Mouse (Mus musculus): ENCODE results near the gene Col16a1.

Col16a1 gene

GRCm38 (mm10) chr4:130045609-130046008 lies 2.0 kb upstream of the Col16a1 start:
- no peak for DNase-seq (ENCODE audit: low spot score)

DNA sequence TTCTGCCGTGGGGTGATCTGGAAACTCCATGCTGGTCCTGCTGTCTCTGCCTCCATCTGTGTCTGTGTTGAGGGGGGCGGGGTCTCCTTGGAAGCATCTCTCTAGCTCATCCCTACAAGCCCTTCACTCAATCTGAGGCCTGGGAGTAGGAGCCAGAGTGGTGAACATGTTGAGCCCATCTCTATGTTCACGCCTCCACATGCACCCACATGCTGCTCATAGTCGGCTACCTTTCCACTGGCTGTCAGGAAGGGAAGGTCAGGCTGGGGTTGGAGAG lies 501 bp downstream of the Col16a1 start:
- DNase-seq (ENCODE audit: low spot score) = no peak

DNA sequence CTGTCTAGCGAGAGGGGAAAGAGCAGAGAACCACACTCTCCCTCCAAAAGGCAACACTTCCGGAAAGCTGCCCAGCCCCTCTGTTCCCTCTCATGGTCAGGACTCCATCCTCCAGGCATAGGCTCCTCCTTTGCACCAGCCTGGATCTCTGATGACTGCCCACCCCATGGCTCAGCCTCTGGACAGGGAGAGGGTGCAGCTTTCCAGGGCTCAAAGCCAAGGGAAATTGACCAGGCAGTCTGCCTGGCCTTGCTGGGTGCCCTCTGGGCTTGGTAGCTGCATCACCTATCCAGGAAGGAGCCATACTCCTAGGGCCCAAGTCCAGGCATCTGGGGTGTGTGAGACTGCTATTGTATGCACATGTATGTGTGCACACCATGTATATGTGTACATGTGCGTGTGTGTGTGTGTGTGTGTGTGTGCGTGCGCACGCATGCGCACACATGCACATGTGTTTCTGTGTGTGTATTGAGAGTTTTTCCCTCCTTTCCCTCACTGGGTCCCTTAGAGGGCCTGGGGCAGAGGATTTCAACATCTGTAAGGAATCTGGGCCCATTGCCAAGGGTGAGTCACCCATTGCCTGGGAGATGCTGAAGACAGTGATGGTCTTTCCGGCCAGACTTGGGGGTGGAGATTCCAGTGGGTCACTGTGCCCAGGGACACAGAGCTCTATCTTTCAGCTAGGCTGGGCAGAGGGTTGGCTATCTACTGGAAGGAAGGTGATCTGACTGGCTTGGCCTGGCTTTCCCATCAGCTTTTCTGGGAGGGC lies 2.6 kb downstream of the Col16a1 start:
- peak; percentile 78 for DNase-seq (ENCODE audit: low spot score)

DNA sequence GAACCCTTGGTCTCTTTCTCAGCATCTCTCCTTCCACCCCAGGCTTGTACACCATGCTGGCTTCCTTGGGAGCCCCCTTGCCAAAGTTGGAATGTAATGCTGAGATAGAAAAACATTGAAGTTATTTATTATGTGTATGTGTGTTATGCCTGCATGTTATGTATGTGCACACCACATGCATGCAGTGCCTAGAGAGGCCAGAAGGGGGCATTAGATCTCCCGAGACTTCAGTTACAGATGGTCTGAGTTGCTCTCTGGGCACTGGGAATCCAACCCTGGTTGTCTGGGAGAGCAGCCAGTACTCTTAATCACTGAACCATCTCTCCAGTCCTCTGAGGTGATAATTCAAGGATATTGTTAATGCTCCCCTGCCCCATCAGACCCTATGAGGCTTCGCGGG lies 4.6 kb downstream of the Col16a1 start:
- no peak for DNase-seq (ENCODE audit: low spot score)

DNA sequence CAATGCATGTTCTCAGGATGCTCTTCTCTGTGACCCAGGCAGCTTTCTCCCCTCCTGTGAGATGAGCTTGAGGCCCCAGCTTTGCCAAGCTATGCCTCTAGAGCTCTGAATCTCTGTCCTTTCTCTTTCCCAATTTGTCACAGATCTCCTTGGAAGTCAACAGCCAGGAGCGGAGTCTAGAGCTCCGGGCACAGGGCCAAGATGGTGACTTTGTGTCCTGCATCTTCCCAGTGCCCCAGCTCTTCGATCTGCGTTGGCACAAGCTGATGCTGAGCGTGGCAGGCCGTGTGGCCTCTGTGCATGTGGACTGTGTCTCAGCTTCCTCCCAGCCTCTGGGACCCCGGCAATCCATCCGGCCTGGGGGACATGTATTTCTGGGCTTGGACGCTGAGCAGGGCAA lies 5.5 kb downstream of the Col16a1 start:
- DNase-seq (ENCODE audit: low spot score) = no peak

DNA sequence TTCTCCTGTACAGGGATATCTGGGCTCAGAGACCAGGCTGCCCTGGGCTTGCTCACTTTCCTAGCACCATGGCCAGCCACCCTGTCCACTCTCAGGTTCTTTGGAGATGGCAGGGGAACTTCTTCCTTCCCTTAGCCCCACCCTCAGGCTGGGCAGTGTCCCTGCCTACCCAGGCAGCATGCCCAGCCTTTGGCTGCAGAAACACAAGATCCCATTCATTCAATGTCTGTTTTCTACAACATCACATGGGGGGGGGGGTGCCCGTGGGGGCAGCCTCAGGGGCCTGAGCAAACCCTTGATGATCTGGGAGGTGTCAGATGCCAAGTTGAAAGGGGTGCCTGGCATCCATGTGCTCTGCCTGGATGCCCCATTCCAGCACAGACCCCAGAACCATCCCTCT lies 7.1 kb downstream of the Col16a1 start:
- DNase-seq (ENCODE audit: low spot score) = no peak

DNA sequence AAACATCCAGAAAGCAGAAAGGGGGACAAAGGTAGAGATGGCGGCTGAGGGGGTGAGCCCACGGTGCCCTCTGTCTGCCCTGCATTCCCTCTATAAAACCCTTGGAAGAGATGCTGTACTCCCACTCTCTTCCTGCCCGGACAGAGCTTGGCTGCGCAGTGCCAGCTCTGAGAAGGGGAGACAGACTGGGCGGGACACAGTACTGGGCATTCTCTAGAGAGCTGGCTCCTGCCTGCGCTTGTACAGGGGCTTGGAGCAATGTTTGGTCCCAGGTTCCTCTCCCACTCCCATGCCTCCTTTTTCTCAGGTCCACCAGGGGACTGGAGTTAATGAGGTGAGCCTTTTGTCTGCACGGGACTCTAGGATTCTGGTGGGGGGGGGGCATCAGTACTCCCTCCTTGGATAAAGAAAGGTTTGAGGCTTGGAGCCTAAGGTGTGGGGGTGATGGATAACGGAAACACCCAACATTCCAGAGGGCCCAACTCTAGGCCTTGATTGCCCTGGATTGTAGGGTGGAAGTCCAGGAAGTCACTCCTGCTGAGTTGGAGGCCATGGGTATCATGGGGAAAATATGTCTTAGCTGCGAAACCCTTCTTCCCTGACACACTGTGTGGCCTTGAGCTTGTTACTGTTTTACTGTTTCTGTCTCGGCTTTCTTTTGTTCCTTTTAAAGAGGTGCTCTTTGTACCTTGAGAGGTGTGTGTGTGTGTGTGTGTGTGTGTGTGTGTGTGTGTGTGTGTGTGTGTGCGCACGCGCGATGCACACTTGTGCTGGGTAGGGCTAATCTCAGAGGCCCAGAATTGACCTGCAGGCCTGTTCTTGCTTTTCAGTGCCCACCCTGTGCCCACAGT lies 7.7 kb downstream of the Col16a1 start:
- DNase-seq (ENCODE audit: low spot score) = no peak

GRCm38 (mm10) chr4:130056011-130056322 lies 8.3 kb downstream of the Col16a1 start:
- DNase-seq (ENCODE audit: low spot score) = no peak

DNA sequence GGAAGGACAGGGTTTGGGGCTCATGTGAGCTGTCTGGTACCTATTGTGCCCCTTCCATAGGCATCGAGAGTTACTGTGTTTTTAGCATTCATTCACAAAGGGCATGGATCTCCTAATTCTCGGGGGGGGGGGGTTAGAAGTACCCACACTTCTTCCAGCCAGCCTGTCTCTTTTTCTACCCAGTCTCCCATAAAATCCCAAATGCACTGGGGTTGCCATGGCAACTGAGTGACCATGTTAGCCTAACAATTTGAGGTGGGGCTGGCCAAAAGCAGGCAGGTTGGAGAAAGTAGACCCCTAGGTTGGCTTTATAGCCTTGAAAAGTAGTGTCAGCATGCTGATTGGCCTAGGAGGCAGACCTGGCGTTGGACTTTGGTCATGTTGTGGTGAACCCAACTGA lies 8.8 kb downstream of the Col16a1 start:
- DNase-seq (ENCODE audit: low spot score) = no peak

GRCm38 (mm10) chr4:130060937-130061336 lies 13.3 kb downstream of the Col16a1 start:
- no peak for DNase-seq (ENCODE audit: low spot score)

DNA sequence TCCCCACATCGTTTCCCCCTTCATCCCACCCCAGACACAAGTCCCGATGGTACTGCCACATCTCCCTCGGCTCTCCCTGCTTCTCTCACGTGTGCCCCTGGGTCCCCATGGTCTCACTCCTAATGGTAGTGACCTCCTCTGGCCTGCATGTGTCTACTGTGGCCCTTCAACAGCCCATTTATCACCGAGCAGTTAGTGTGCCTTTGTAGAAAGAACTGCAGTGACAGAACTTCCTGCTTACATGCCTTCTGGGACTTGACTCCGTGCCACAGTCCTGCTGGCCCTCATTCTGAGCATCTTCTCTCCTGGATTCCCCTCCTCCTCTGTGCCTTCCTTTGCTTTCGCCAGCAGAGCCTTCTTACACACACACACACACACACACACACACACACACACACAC lies 15.6 kb downstream of the Col16a1 start:
- no peak for DNase-seq (ENCODE audit: low spot score)

- peak; percentile 80 for DNase-seq (ENCODE audit: low spot score)
Measured at GRCm38 (mm10) chr4:130066816-130067215, 19.2 kb downstream of the Col16a1 start.

DNA sequence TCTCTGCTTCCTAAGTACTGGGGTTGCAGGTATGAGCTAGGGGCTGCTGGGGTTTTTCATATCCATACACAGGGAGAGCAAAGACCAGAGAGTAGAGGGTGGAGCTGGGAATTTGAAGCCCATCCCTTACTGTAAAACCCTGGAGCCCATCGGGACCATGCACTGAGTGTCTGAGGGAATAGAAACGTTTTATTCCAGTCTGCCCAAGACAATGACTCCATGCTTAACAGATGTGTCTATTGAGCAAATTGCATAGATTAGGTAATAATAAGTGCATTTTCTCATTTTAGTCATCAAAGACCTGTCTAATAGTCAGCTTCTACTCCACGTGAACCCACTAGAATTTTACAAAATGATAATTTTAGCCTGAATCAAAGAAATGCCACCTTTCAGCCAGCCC lies 22.9 kb downstream of the Col16a1 start:
- DNase-seq (ENCODE audit: low spot score) = no peak

GRCm38 (mm10) chr4:130071758-130072157 lies 24.1 kb downstream of the Col16a1 start:
- DNase-seq (ENCODE audit: low spot score) = no peak

GRCm38 (mm10) chr4:130073367-130073766 lies 25.7 kb downstream of the Col16a1 start:
- no peak for DNase-seq (ENCODE audit: low spot score)

DNA sequence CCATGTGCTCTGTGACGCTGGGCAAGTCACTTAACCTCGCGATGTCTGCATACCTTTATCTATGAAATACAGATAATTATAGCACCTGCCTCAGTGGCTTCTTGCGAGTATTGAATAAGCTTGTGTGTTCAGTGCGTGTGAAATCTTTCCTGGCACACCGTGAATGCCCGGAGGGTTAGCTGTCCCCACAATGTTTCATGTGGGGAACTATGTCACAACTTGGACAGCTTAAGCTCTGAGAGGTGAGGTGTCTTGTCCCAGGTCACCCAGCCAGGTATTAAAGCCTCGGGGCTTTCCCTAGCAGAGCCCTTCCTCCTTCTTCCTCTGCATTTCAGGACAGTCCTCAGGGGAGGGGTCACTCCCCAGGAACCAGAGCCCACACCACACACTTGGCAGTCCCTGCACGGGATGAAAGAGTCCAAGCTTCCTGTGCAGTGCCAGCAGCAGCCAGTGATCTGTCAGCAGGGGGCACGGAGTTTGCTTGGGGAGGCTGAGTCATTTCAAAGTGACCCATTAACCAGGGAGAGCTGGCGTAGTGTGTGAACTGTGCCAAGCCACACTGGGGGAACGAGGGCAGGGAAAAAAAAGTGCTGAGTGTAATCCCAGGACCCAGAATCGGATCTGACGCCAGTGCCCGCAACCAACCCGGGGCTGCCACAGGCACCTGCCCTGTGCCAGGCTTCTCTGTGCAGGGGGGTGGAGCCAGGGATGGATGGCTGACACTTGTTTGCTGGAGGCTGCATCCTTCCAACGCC lies 27.3 kb downstream of the Col16a1 start:
- DNase-seq (ENCODE audit: low spot score) = no peak

DNA sequence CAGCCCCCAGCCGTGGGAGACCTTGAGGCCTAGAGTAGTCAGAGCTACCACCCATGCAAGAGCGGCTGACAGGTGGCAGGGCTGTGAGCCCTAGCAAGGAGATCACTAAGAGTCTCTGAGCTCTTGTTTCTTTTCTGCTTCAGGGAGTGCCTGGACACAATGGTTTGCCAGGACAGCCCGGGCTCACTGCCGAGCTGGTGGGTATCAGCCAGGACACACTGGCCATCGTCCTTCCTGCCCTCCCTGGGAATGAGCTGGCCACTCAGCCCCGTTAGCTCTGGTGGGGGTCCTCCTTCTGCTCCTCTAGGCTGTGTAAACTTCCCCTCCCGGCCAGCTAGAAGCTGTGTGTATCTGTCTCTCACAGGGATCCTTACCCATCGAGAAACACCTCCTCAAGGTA lies 29.2 kb downstream of the Col16a1 start:
- no peak for DNase-seq (ENCODE audit: low spot score)

DNA sequence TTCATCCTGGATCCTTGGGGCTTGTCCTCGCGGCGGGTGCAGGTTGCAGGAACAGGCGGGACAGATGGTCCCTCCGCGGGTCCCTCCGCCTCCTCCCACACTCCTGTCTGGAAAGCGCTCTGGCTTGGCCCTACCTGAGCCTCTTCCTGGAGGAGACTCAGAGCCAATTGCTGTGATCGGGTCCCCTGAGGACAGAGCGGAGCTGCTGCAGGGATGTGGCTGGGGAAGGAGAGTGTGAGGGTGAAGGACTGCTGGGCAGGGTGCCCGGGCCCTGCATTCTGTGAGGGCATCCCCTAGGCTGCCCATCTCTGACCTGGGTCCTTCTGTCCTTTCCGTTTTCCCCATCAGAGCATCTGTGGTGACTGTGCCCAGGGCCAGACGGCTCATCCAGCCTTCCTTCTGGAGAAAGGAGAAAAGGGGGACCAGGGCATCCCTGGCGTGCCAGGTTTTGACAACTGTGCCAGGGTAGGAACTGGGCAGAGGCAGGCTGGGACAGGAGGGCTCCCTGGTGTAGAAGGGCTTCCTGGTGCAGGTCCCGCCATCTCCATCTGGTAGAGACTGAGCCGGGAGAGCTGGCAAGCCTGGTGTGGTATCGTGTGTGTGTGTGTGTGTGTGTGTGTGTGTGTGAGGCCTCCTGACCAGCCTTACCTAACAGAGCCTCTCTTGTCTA lies 31.3 kb downstream of the Col16a1 start:
- no peak for DNase-seq (ENCODE audit: low spot score)

GRCm38 (mm10) chr4:130079521-130079920 lies 31.9 kb downstream of the Col16a1 start:
- DNase-seq (ENCODE audit: low spot score) = no peak

GRCm38 (mm10) chr4:130081345-130082190 lies 33.9 kb downstream of the Col16a1 start:
- DNase-seq (ENCODE audit: low spot score) = peak; percentile 80

DNA sequence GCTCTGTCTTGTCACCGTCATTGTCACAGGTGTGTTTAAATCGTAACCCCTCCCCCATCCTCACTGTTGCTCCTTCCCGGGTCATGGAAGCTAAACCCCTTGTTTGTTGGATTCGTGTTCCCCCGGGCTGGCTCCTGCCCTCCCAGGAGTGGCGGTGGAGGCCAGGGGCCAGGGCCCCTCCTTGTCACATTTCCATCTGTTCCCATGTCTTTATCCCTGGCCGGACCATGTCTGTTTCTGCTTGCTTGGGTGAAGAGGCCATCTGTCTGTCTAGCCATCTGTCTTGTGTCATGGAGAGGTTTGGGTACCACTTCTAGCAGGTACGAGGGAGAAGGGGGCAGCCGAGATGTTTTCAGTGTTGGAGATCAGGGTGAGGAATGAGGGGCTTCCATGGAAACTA lies 34.6 kb downstream of the Col16a1 start:
- DNase-seq (ENCODE audit: low spot score) = no peak
